Mouse (Mus musculus): ENCODE results near the gene Cdkal1. TPM values are rescaled to one million over a fixed set of nuclear protein-coding genes. Genes with fewer than 3 reads are reported as not detected.

Gene Cdkal1
- polyA plus RNA-seq, 1 experiment = 0.55 TPM

DNA sequence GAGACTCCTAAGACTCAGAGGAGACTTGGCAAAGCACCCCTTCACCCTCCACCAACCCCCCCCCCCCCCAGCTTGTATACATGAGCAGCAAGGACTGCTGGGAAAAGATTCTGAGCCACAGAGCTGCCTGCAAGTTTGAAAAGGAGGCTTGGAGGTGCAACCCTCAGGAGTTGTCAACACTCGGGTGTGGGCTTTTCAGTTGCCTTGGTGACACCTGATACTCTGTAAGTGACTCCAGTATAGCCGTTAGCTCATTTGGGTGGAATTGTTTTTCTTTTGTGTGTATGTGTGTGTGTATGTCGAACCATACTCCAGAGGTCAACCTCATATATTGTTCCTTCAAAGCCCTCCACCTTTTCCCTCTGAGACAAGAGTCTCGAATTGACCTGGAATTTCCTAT is 669.9 kb downstream of the Cdkal1 start:
- H3K4me3 ChIP-seq (ENCODE audit: low read depth, low read length) = no peak overlapping the region
- H3K27ac ChIP-seq (ENCODE audit: insufficient read depth, low read depth, low read length) = no peak overlapping the region
- WGBS = 78% methylated on average over 4 of the region's 4 CpGs
- H3K27me3 ChIP-seq (ENCODE audit: control insufficient read depth, insufficient read depth, low read length) = no peaks in the 10 kb centered on the region
- no peak for TF ChIP-seq CTCF (IDR thresholded peaks at IDR 0.05; ENCODE audit: extremely low read depth, insufficient read length, insufficient replicate concordance, low read depth, low read length)
- no peak for TF ChIP-seq POLR2A (IDR thresholded peaks at IDR 0.05; ENCODE audit: low read depth, low read length)
- no peaks in the 10 kb centered on the region for H3K4me1 ChIP-seq (ENCODE audit: control insufficient read depth, insufficient read depth, insufficient read length, low read length)
- H3K36me3 ChIP-seq (ENCODE audit: control insufficient read depth, insufficient read depth, low read length) = no peaks in the 10 kb centered on the region

DNA sequence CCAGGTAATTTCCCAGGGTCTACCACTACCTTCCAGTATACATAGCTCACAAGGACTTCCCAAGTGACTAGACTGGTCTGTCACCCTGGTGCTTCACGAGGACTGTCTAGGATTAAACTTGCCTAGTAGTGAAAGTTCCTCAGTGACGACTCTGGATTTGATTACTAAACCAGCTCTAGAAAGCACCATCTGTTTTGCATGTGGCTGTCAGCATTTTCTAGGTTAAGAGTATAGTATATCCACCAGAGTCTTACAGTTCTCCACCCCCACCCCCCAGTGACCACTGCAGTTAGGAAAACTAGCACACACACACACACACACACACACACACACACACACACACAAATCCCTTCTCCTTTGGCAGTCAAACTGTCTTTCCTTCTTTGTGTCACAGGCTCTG is 670.9 kb downstream of the Cdkal1 start:
- TF ChIP-seq POLR2A (IDR thresholded peaks at IDR 0.05; ENCODE audit: low read depth, low read length) (no peak), CTCF (IDR thresholded peaks at IDR 0.05; ENCODE audit: extremely low read depth, insufficient read length, insufficient replicate concordance, low read depth, low read length) (no peak)
- Histone ChIP-seq H3K27ac (ENCODE audit: insufficient read depth, low read depth, low read length) (no peak overlapping the region), H3K4me1 (ENCODE audit: control insufficient read depth, insufficient read depth, insufficient read length, low read length) (no peaks in the 10 kb centered on the region), H3K4me3 (ENCODE audit: low read depth, low read length) (no peak overlapping the region), H3K27me3 (ENCODE audit: control insufficient read depth, insufficient read depth, low read length) (no peaks in the 10 kb centered on the region), H3K36me3 (ENCODE audit: control insufficient read depth, insufficient read depth, low read length) (no peaks in the 10 kb centered on the region)
- 87% methylated on average over 2 of the region's 2 CpGs for WGBS

DNA sequence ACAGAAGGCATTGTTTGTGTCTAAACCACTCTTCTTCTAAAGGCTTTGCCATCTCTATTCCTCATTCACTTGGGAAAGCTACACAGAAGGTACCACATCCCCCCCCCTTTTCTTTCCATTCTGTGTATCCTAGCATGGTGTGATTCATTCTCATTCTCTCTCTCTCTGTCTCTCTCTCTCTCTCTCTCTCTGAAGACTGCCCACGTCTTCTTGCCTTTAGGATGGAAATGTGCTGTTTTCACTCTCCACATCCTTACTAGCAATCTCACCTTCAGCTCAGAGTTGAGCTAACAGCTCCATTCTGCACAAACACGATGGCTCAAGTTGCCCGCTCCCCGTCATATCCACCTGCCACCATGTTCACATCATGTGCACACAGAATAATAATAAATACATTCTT is 675.6 kb downstream of the Cdkal1 start:
- WGBS = 95% methylated on average over 4 of the region's 4 CpGs
- Histone ChIP-seq H3K36me3 (ENCODE audit: control insufficient read depth, insufficient read depth, low read length) (no peaks in the 10 kb centered on the region), H3K27me3 (ENCODE audit: control insufficient read depth, insufficient read depth, low read length) (no peaks in the 10 kb centered on the region), H3K4me3 (ENCODE audit: low read depth, low read length) (no peak overlapping the region), H3K4me1 (ENCODE audit: control insufficient read depth, insufficient read depth, insufficient read length, low read length) (no peaks in the 10 kb centered on the region), H3K27ac (ENCODE audit: insufficient read depth, low read depth, low read length) (no peak overlapping the region)
- TF ChIP-seq POLR2A (IDR thresholded peaks at IDR 0.05; ENCODE audit: low read depth, low read length) = no peak
- TF ChIP-seq CTCF (IDR thresholded peaks at IDR 0.05; ENCODE audit: extremely low read depth, insufficient read length, insufficient replicate concordance, low read depth, low read length) = no peak

DNA sequence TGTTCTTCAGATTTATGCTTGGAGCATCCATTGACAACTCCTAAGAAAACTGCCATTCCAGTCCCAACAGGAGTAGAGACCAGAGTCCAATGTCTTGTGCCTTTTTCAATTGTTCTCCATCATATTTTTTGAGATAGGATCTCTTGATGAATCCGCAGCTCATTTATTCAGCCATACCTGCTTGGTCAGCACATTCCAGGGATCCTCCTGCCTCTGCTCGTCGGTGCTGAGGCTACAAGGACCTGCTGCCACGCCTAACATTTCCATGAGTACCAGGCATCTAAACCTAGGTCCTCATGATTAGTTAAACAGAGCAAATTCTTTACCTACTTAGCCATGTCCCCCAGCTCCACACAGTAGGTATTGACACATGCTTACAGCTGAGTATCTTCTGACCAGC is 676.2 kb downstream of the Cdkal1 start:
- no peak for TF ChIP-seq POLR2A (IDR thresholded peaks at IDR 0.05; ENCODE audit: low read depth, low read length)

DNA sequence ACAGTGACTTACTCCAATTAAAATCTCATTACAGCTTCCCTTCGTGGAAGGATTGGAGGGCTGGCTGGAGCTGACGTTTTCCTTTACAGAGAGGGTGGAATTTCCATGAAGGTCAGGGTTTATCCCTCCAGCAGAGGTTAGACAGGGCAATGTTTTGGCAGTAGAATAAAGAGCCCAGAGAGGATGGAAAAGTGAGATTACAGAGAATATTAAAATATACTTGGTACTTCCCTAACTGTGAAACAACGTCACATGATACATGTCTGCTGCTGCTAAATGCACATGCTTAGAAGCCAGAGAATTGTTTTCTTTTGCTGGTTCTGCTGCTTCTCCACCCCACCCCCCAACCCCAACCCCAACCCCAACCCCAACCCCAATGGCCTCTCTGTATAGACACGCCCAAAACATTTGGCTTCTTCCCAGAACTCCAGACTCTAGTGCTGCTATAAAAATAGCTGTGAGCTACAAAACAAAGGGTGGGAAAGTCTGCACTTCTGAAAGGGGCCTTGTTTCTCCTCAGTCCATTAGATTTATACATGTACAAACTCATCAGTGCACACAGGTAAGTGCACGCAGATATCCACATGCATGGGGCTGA is 677.5 kb downstream of the Cdkal1 start:
- H3K36me3 ChIP-seq (ENCODE audit: control insufficient read depth, insufficient read depth, low read length) = no peaks in the 10 kb centered on the region
- 22% methylated on average over 5 of the region's 5 CpGs for WGBS
- TF ChIP-seq CTCF (IDR thresholded peaks at IDR 0.05; ENCODE audit: extremely low read depth, insufficient read length, insufficient replicate concordance, low read depth, low read length) (no peak), POLR2A (IDR thresholded peaks at IDR 0.05; ENCODE audit: low read depth, low read length) (no peak)
- no peak overlapping the region for H3K27ac ChIP-seq (ENCODE audit: insufficient read depth, low read depth, low read length)
- H3K27me3 ChIP-seq (ENCODE audit: control insufficient read depth, insufficient read depth, low read length) = no peaks in the 10 kb centered on the region
- no peak overlapping the region for H3K4me3 ChIP-seq (ENCODE audit: low read depth, low read length)
- no peaks in the 10 kb centered on the region for H3K4me1 ChIP-seq (ENCODE audit: control insufficient read depth, insufficient read depth, insufficient read length, low read length)

More for the DNA sequence above, 676.2 kb downstream of the Cdkal1 start:
- 95% methylated on average over 4 of the region's 4 CpGs for WGBS
- Histone ChIP-seq H3K36me3 (ENCODE audit: control insufficient read depth, insufficient read depth, low read length) (no peaks in the 10 kb centered on the region), H3K4me3 (ENCODE audit: low read depth, low read length) (no peak overlapping the region), H3K27me3 (ENCODE audit: control insufficient read depth, insufficient read depth, low read length) (no peaks in the 10 kb centered on the region), H3K27ac (ENCODE audit: insufficient read depth, low read depth, low read length) (no peak overlapping the region), H3K4me1 (ENCODE audit: control insufficient read depth, insufficient read depth, insufficient read length, low read length) (no peaks in the 10 kb centered on the region)

DNA sequence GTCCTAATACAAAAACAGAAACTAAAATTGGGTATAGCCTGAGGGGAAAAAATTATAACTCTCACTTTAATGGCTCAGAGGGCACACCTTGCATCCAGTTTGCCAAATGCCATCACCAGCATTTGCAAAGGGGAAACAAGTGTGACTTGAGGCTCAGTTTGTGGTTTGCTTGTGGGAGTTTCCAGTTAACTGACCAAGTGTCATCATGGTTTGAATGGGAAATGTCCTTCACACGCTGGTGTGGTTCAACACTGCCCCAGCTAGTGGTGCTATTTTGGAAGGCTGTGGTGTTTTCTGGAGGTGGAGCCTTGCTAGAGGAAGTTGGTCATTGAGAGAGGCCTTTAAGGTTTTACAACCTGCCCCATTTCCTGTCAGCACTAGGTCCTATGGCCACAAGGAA is 686.1 kb downstream of the Cdkal1 start:
- WGBS = 67% methylated on average over 1 of the region's 1 CpGs

DNA sequence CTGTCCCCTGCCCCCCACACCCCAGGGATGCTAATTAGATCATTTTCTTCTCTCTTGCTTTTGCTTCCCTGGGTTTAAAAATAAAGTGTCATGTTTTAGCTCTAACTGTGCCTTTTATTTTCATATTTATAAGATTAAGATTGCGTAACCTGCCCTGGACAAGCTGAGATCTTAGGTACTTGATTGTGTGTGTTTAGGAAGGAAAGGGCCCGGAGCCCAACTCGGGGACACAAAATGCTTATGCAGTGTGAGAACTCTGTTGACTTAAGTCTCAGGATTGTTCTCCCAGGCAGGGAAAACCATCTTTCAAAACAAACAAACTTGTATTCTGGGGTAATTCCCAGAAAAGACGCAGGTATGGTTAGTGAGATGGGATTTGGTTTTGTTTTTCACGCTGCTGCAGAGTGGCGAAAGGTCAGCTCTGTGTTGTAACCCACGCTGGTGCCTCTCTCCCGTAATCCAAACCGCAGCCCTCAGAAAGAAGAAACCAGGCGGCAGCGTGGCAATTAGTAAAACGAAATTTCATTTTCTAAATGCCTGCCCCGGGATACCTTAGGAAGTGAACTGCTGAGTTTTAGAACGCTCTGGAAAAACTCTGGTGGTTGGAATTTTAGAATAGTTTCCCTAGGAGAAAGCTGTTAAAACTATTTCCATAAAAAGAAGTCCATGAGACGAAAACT is 690.5 kb downstream of the Cdkal1 start:
- no peak for TF ChIP-seq CTCF (IDR thresholded peaks at IDR 0.05; ENCODE audit: extremely low read depth, insufficient read length, insufficient replicate concordance, low read depth, low read length)
- no peak for TF ChIP-seq POLR2A (IDR thresholded peaks at IDR 0.05; ENCODE audit: low read depth, low read length)
- no peak overlapping the region for H3K27ac ChIP-seq (ENCODE audit: insufficient read depth, low read depth, low read length)
- 69% methylated on average over 15 of the region's 15 CpGs for WGBS
- H3K27me3 ChIP-seq (ENCODE audit: control insufficient read depth, insufficient read depth, low read length) = no peaks in the 10 kb centered on the region
- H3K4me1 ChIP-seq (ENCODE audit: control insufficient read depth, insufficient read depth, insufficient read length, low read length) = peaks cover 10% of the 10 kb centered on the region
- no peaks in the 10 kb centered on the region for H3K36me3 ChIP-seq (ENCODE audit: control insufficient read depth, insufficient read depth, low read length)
- H3K4me3 ChIP-seq (ENCODE audit: low read depth, low read length) = no peak overlapping the region

More for the DNA sequence above, 686.1 kb downstream of the Cdkal1 start:
- no peaks in the 10 kb centered on the region for H3K27me3 ChIP-seq (ENCODE audit: control insufficient read depth, insufficient read depth, low read length)
- TF ChIP-seq POLR2A (IDR thresholded peaks at IDR 0.05; ENCODE audit: low read depth, low read length) = no peak
- TF ChIP-seq CTCF (IDR thresholded peaks at IDR 0.05; ENCODE audit: extremely low read depth, insufficient read length, insufficient replicate concordance, low read depth, low read length) = no peak
- no peak overlapping the region for H3K4me3 ChIP-seq (ENCODE audit: low read depth, low read length)
- no peaks in the 10 kb centered on the region for H3K4me1 ChIP-seq (ENCODE audit: control insufficient read depth, insufficient read depth, insufficient read length, low read length)
- no peaks in the 10 kb centered on the region for H3K36me3 ChIP-seq (ENCODE audit: control insufficient read depth, insufficient read depth, low read length)
- H3K27ac ChIP-seq (ENCODE audit: insufficient read depth, low read depth, low read length) = no peak overlapping the region

Data from small intestine, adult 2 months (tissue).